Mouse (Mus musculus) embryonic facial prominence, embryonic 13.5 days (tissue): ENCODE data around the gene Fam129c. TPM values are rescaled to one million over a fixed set of nuclear protein-coding genes. Genes with fewer than 3 reads are reported as not detected.

Source experiments
- ATAC-seq: fragments of 200-750 bp; cut with Nextera tagmentation; 2 replicates; pipeline ENCODE4 v1.8.0; 2017; ENCODE audit warnings: low read depth; ENCODE audit not compliant: insufficient number of reproducible peaks, insufficient read depth, low FRiP score, low TSS enrichment
- H3K27ac ChIP-seq: fragments of 300-500 bp; sonication (generic); 2 replicates; pipeline ENCODE4 v1.5.1; 2015; ENCODE audit warnings: moderate library complexity, mild to moderate bottlenecking, inconsistent platforms
- H3K27me3 ChIP-seq: fragments of 300-500 bp; sonication (generic); 2 replicates; pipeline ENCODE4 v1.6.1; 2015; ENCODE audit warnings: mild to moderate bottlenecking, inconsistent platforms
- H3K36me3 ChIP-seq: fragments of 300-500 bp; sonication (generic); 2 replicates; pipeline ENCODE4 v1.6.1; 2015; ENCODE audit warnings: mild to moderate bottlenecking, inconsistent platforms
- H3K4me1 ChIP-seq: fragments of 300-500 bp; sonication (generic); 2 replicates; pipeline ENCODE4 v1.6.1; 2015; ENCODE audit warnings: inconsistent platforms
- H3K4me2 ChIP-seq: fragments of 300-500 bp; sonication (generic); 2 replicates; pipeline ENCODE4 v1.6.1; 2015; ENCODE audit warnings: moderate library complexity, mild to moderate bottlenecking, inconsistent platforms
- H3K4me3 ChIP-seq: fragments of 300-500 bp; sonication (generic); 2 replicates; pipeline ENCODE4 v1.5.1; 2015; ENCODE audit warnings: mild to moderate bottlenecking, inconsistent platforms
- H3K9ac ChIP-seq: fragments of 300-500 bp; sonication (generic); 2 replicates; pipeline ENCODE4 v1.6.1; 2015; ENCODE audit warnings: mild to moderate bottlenecking, inconsistent platforms
- H3K9me3 ChIP-seq: fragments of 300-500 bp; sonication (generic); 2 replicates; pipeline ENCODE4 v1.6.1; 2016; ENCODE audit warnings: inconsistent platforms
- WGBS: fragments of 180-500 bp; shearing (Covaris S2); methylation state at CpG from one replicate; pipeline ENCODE4 v1.1.7; 2015; ENCODE audit warnings: mixed read lengths; 5-methylcytosine and 5-hydroxymethylcytosine counted together
- polyA plus RNA-seq: library from polyadenylated mRNA; unstranded; fragments of >200 nt; fragmentation: Nextera tagmentation; extraction: Ambion mirVana; gene quantifications from 2 replicates; pipeline ENCODE4 v1.2.1, GENCODE M21; 2015

Fam129c gene
- 4.8 and 7.7 TPM in 2 replicates for polyA plus RNA-seq

DNA sequence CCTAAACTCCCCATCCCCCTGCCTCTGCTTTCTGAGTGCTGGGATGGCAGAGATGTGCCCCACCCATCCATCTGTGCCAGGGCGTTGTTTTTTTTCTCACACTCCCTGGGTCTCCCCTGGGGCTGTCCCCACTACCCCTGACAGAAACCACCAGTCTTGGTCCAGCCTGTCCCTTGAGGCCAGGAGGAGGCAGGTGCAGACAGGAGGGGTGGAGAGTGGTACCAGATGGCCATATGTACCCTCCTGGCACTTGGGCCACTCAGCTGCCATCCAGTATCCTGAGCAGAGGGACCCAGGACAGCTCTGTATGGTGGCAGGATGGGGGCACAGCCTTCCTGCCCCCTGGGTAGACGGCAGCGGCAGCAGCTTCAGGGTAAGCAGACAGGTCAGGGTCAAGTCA is at the start of gene Fam129c:
Gene Fam129c (plus strand): TSS at position 198 of the 400 bp plus-strand sequence.
- peaks cover 16% of the 10 kb centered on the region for H3K36me3 ChIP-seq
- no peak within 1 kb of the TSS for H3K4me3 ChIP-seq
- no peak for ATAC-seq
- H3K9me3 ChIP-seq: no peaks in the 10 kb centered on the region
- WGBS: 86% methylated on average over 3 of the region's 3 CpGs
- peaks cover 25% of the 10 kb centered on the region for H3K27me3 ChIP-seq
- no peak within 1 kb of the TSS for H3K27ac ChIP-seq
- H3K4me2 ChIP-seq: no peak within 1 kb of the TSS
- H3K9ac ChIP-seq: no peak within 1 kb of the TSS
- peaks cover 32% of the 10 kb centered on the region for H3K4me1 ChIP-seq

DNA sequence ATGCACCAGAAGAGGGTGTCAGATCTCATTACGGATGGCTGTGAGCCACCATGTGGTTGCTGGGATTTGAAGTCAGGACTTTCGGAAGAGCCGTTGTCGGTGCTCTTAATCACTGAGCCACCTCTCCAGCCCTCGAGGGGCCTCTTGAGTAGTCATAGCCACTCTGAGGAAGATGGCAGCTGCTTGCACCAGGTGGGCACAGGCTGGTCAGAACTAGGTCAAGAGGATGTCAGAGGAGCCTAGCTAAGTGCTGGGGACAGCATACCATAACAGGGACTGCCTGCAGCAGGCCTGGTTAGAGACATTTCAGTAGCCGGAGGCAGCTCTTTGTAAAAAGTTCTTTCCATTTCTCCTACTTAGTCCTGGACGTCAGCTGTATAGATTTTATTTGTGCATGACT is 46.7 kb upstream of the Fam129c start:
- H3K36me3 ChIP-seq: peaks cover 31% of the 10 kb centered on the region
- no peak overlapping the region for H3K27ac ChIP-seq
- WGBS: 61% methylated on average over 7 of the region's 7 CpGs
- H3K9me3 ChIP-seq: no peaks in the 10 kb centered on the region
- H3K4me2 ChIP-seq: no peak overlapping the region
- no peak overlapping the region for H3K9ac ChIP-seq
- no peaks in the 10 kb centered on the region; the same call in 1 of the 2 replicates for H3K4me1 ChIP-seq
- no peak overlapping the region for H3K4me3 ChIP-seq
- no peak for ATAC-seq
- H3K27me3 ChIP-seq: peaks cover 5% of the 10 kb centered on the region

DNA sequence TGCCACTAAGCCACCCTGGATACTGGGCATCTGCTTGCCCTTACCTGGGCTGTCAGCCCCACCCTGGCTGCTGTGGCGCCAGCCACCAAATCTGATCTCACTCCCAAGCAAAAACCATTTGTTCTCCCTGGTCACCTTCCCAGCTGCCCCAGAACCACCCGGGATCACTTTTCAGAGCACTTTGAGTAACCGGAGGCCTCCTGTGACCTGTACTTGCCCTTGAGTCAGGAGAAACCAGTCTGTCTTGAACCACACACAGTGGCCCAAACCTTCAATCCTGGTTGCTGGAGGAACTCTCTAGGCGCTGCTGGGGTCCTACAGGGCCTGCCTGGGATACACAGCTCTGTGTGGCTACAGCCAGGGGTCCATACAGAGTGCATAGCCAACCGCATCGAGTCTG is 44.7 kb upstream of the Fam129c start:
- no peak overlapping the region for H3K27ac ChIP-seq
- H3K4me2 ChIP-seq: no peak overlapping the region
- no peak overlapping the region for H3K9ac ChIP-seq
- 41% methylated on average over 6 of the region's 6 CpGs for WGBS
- no peaks in the 10 kb centered on the region for H3K9me3 ChIP-seq
- ATAC-seq: no peak
- no peaks in the 10 kb centered on the region; the same call in 1 of the 2 replicates for H3K4me1 ChIP-seq
- H3K27me3 ChIP-seq: peaks cover 25% of the 10 kb centered on the region
- peaks cover 14% of the 10 kb centered on the region for H3K36me3 ChIP-seq
- no peak overlapping the region for H3K4me3 ChIP-seq

DNA sequence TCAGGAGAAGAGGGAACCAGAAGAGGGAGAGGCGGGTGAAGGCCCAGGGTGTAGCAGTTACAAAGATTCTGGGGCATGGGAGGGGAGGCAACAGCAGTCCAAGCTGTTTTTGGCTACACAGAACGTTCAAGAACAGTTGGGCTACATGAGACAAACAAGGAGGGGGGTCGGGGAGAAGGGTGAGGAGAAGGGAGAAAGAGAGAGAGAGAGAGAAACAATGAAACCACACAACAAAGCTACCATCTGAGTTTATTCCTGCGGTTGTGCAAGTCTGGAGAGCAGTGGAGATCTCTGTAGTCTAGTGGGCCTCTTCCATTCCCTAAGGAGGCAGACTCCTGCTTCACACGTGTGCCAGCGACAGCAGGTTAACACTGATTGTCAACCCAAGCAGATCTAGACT is 43.4 kb upstream of the Fam129c start:
- H3K4me3 ChIP-seq: no peak overlapping the region
- no peak overlapping the region for H3K9ac ChIP-seq
- no peak for ATAC-seq
- 0 out of 2 replicates have a peak, but pooled peaks cover 3% of the 10 kb centered on the region for H3K36me3 ChIP-seq
- H3K4me1 ChIP-seq: peaks cover 9% of the 10 kb centered on the region
- 63% methylated on average over 6 of the region's 6 CpGs for WGBS
- no peak overlapping the region for H3K4me2 ChIP-seq
- no peak overlapping the region for H3K27ac ChIP-seq
- no peaks in the 10 kb centered on the region for H3K9me3 ChIP-seq
- peaks cover 37% of the 10 kb centered on the region for H3K27me3 ChIP-seq

DNA sequence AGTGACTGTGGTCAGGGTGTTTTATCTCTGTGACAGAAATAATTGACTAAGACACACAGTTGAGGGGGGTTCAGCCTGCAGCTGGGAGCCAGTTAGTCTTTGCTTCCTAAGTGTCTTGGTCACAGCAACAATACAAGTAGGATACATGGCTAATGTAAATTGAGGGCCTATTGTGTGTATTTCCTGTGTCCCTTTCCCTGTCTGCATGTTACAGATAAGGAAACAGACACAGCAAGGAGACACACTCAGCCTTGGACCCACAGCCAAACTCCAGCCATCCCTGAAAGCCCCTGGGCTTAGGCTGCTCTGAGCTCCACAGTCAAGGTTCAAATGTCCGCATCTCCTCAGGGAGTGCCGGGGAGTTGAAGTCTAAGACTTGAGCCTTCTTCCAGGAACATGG is 42.8 kb upstream of the Fam129c start:
- H3K9me3 ChIP-seq: no peaks in the 10 kb centered on the region
- H3K27me3 ChIP-seq: peaks cover 44% of the 10 kb centered on the region
- 93% methylated on average over 2 of the region's 2 CpGs for WGBS
- H3K36me3 ChIP-seq: no peaks in the 10 kb centered on the region
- H3K4me3 ChIP-seq: no peak overlapping the region
- no peak for ATAC-seq
- peaks cover 12% of the 10 kb centered on the region for H3K4me1 ChIP-seq
- H3K27ac ChIP-seq: no peak overlapping the region
- H3K4me2 ChIP-seq: no peak overlapping the region
- no peak overlapping the region for H3K9ac ChIP-seq

DNA sequence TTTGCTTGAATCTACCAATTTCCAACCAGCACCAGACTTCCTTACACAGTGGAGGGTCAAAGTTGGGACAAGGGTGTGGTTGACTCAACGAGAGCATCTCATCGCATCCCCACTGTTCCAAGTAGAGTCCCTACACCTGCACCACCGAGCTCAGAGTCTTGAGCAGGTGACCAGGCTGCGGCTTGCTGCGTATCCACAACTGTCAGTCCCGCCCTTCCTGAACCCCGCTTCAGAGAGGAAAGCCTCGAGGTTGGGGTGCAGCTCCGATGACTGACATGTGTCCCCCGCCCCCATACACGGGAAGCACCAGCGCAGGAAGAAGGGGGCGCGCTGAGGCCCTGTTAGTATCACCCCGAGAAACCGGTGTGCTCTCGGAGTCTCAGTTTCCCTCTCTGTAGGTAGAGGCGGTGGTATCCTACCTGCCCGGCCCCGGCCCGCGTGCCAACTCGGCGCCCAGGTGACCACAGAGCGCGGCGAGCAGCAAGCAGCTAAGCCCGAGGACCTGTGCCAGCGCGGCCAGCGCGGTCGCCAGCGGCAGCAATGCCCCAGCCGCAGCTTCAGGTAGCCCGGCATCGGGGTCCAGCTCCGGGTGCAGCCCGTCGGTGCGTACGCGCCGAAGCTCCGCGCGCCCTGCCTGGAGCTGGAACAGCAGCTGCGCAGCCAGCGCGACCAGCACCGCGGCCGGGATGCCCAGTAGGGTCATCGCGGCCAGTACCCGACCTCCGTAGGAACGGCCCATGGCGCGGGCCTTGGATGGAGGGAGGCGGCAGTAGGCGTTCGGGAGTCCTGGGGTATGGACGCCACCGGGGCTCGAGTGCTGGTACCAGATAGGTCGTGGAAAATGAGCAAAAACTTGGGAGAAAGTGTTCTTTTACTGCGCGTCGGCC is 39.1 kb upstream of the Fam129c start, which contains the start of gene Tmem221:
Gene Tmem221 (minus strand): TSS at position 801 of the 887 bp plus-strand sequence.
- no peak for ATAC-seq
- H3K4me1 ChIP-seq: peaks cover 21% of the 10 kb centered on the region
- WGBS: 4% methylated on average over 70 of the region's 70 CpGs

DNA sequence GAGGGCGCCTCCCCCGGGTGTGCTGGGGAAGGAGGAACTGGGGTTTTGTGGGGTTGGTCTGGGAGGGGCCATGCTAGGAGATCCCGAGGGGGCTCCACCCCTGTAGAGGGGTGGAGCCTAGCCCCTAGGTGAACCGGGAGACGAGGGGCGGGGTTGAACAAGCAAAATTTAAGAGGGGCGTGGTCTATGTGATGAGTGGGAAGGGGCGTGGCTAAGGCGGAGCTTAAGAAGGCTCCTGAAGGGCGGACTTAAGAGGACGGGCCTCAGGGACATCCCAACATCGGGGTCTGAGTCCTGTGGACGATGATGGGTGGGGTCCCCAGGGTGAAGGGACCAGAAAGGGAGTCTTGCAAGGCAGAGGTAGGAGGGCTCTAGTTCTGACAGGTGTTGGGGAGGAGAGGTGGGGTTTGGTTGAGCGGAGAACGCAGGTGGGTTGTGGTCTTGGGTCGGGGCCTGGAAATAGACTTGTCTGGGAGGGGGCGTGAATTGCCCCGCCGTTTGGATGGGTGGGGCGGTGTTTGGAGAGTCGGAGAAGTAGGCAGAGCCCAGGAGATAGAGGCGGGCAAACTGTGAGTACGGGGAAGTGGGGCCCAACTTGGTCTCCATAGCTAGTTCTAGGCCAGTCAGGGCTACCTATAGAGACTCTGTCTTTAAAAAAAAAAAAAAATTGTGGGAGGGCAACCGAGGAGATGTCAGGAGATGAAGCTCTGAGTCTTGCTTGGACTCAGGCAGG is 38.3 kb upstream of the Fam129c start:
- Histone ChIP-seq H3K9ac (peak overlapping the region; percentile 56), H3K4me2 (peak overlapping the region; percentile 64), H3K27ac (no peak overlapping the region), H3K36me3 (no peaks in the 10 kb centered on the region), H3K4me1 (peaks cover 21% of the 10 kb centered on the region), H3K4me3 (peak overlapping the region; percentile 43), H3K9me3 (peaks cover 3% of the 10 kb centered on the region), H3K27me3 (peaks cover 89% of the 10 kb centered on the region)
- 0 out of 2 replicates have a peak, but pooled peaks have one; percentile 27 for ATAC-seq
- WGBS: 2% methylated on average over 24 of the region's 24 CpGs

More for the DNA sequence above, 39.1 kb upstream of the Fam129c start, which contains the start of gene Tmem221:
- Histone ChIP-seq H3K9me3 (no peaks in the 10 kb centered on the region), H3K27me3 (peaks cover 80% of the 10 kb centered on the region), H3K27ac (no peak within 1 kb of the TSS), H3K4me2 (peak within 1 kb of the TSS; percentile 64), H3K9ac (peak within 1 kb of the TSS; percentile 56), H3K36me3 (no peaks in the 10 kb centered on the region), H3K4me3 (peak within 1 kb of the TSS; percentile 43)

DNA sequence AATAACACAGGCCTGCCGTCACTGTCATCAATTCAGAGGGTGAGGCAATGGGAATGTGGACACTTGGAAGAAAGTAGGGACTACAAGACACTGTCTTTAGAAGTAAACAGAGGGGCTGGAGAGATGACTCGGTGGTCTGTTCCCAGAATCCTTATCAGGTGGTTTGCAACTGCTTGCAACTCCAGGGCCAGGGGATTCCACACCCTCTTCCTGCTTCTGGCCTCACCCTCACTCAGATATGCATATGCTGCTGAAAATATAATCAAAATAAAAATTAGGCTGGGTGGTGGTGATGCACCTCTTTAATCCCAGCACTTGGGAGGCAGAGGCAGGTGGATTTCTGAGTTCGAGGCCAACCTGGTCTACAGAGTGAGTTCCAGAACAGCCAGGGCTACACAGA is 37.4 kb upstream of the Fam129c start:
- WGBS: 70% methylated on average over 3 of the region's 3 CpGs
- Histone ChIP-seq H3K9ac (no peak overlapping the region), H3K4me2 (no peak overlapping the region), H3K36me3 (no peaks in the 10 kb centered on the region), H3K4me1 (peaks cover 21% of the 10 kb centered on the region), H3K27ac (no peak overlapping the region), H3K27me3 (peaks cover 92% of the 10 kb centered on the region), H3K4me3 (no peak overlapping the region), H3K9me3 (peaks cover 6% of the 10 kb centered on the region)
- no peak for ATAC-seq

DNA sequence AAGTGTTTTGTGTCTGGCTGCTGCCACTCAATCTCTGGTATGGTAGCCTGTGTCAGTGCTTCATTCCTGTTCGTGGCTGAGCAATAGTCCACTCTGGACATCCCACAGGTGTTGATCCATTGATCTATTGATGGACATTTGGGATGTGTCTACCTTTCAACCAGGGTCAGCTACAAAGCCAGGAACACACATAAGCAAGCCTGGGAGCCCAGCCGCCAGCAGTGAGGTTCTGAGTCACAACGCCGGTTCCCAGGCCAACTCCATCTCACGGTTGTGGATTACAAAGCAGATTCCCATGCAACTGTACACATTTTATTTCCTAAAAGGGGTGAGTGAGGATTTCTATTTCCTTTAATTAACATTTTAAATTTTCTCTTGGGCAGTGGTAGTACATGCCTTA is 36.7 kb upstream of the Fam129c start:
- Histone ChIP-seq H3K9ac (no peak overlapping the region), H3K4me3 (no peak overlapping the region), H3K4me1 (peaks cover 21% of the 10 kb centered on the region), H3K27ac (no peak overlapping the region), H3K4me2 (no peak overlapping the region), H3K36me3 (no peaks in the 10 kb centered on the region), H3K27me3 (peaks cover 91% of the 10 kb centered on the region), H3K9me3 (peaks cover 6% of the 10 kb centered on the region)
- no peak for ATAC-seq
- 85% methylated on average over 5 of the region's 5 CpGs for WGBS

DNA sequence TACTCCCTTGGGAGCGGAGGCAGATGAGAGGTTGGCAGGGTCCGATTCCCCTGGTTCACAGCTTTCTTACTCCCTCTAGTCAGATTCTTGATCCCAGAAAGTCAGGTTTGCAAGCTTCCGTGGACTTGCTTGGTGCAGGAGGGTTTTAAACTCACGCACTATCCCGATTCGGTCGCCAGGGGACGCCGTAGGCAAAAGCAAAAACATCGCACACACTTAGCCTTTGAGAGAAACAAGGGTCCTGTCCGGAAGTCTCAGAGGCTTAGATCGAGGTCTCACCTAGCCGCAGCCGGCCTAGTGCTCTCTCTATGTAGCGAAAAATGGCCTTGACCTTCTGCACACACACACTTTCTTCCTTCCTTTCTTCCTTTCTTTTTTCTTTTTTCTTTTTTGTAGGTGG is 36.0 kb upstream of the Fam129c start:
- no peak overlapping the region for H3K4me2 ChIP-seq
- peaks cover 6% of the 10 kb centered on the region for H3K9me3 ChIP-seq
- H3K9ac ChIP-seq: no peak overlapping the region
- 4% methylated on average over 15 of the region's 15 CpGs for WGBS
- H3K4me1 ChIP-seq: peaks cover 21% of the 10 kb centered on the region
- ATAC-seq: no peak
- H3K27me3 ChIP-seq: peaks cover 91% of the 10 kb centered on the region
- H3K27ac ChIP-seq: no peak overlapping the region
- H3K36me3 ChIP-seq: no peaks in the 10 kb centered on the region
- H3K4me3 ChIP-seq: no peak overlapping the region

DNA sequence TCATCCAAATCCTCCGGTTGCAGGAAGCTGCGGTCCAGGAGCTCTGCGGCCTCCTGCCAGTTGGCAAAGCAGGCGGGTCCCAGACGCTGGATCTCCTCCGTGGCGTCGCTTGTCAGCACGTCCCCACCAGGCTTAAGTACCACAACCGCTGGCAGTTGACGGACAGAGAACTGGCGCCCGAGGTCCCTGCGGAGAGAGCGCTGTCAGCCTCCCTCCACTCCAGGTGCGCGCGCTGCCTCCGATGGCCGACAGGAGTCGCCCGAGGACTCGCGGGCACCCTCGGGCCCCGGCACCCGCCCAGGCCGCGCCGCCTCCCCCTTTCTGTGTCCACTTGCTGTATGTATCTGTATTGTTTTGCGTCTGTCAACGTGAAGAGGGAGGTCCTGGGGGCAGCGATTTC is 34.7 kb upstream of the Fam129c start:
- under 1% methylated on average over 33 of the region's 33 CpGs for WGBS
- Histone ChIP-seq H3K9me3 (peaks cover 6% of the 10 kb centered on the region), H3K27ac (no peak overlapping the region), H3K36me3 (no peaks in the 10 kb centered on the region), H3K4me1 (peaks cover 21% of the 10 kb centered on the region), H3K27me3 (peaks cover 83% of the 10 kb centered on the region), H3K4me3 (peak overlapping the region; percentile 35), H3K4me2 (peak overlapping the region; percentile 56), H3K9ac (peak overlapping the region; percentile 37)
- no peak for ATAC-seq
